Mouse (Mus musculus) layer of hippocampus, postnatal 25 days (tissue): ENCODE measurements around the gene Ocrl. TPM values are rescaled to one million over a fixed set of nuclear protein-coding genes. Genes with fewer than 3 reads are reported as not detected.
A peak's percentile ranks its signal among the peaks of the same experiment; 100 is the strongest.

Source experiments
- DNase-seq, 2 experiments: peaks; one replicate each; pipeline ENCODE4 v3.0.0; 2022; ENCODE audit warnings: mixed read lengths in 2 of 2, low spot score in 1 of 2; ENCODE audit errors: extremely low spot score in 1 of 2
- total RNA-seq, 2 experiments: library from RNA; stranded (reverse); gene quantifications; 2 replicates each; pipeline ENCODE4 v1.2.3; 2021

The Ocrl gene
- 10 to 100 TPM; 48.6 to 52.4 TPM for total RNA-seq

DNA sequence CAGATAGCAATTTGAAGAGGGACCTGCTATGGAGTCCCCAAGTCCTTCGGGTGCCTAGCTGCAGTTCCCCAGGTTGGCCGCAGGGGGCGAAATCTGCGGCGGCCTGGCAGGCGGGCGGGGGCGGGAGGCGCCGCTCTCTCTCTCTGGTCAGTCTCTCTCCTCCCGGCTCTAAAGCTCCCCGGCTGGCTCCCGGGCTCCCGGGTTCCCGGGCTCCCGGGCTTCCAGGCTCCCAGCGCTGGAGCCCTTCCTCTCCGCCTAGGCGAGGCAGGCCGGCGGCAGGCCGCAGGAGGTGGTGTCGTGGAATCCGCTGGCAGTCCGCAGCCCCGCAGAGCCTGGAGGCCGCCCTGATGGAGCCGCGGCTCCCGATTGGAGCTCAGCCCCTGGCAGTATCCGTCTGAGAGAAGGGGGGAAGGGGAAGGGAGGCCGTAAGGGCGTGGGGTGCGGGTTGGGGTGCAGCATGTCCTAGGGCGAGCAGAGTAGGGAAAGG, at the start of gene Ocrl:
Gene Ocrl (plus strand): TSS at position 82 of the 487 bp plus-strand sequence.
- DNase-seq = peak; percentile 56 to 64

DNA sequence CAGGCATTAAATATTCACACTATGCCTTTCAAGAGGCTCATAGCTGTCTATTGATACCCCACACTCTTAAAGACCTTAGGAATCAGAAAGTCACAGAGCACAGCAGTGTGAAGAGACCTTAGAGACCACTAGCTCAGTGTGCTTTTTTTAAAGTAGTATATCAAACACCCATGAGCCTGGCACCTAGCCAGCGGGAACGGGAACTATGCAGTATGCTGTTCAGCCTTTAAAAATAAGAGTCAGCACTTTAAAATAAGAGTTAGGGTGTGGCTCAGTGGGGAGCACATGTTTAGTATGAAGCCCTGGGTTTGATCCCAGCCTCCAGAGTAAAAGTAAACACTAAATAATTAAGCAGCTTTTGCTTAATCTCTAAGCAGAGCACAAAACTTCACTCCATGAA, 32.1 kb upstream of the Ocrl start:
- no peak for DNase-seq

DNA sequence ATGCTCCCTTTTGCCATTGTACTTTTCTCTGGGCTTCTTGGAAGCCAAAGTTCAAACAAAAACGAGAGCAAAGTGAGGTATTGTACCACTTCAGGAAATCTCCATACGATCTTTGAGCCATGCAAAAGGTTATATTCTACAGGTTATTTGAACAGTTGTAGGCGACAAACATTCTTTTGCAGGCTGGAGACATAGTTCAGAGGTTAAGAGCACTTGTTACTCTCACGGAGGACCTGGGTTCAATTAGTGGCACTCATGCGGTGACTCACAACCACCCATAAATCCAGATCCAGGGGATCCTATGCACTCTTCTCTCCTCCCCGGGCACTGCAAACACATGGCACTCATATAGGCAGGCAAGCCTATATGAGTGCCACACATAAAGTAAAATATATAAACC, 29.4 kb upstream of the Ocrl start:
- DNase-seq = no peak

- no peak for DNase-seq
These were observed 24.8 kb upstream of the Ocrl start for GRCm38 (mm10) chrX:47887401-47887800.

- no peak for DNase-seq
These were observed 20.8 kb upstream of the Ocrl start for GRCm38 (mm10) chrX:47891243-47891906.

GRCm38 (mm10) chrX:47891907-47892430, 20.2 kb upstream of the Ocrl start:
- DNase-seq = peak; percentile 6 to 24

GRCm38 (mm10) chrX:47892431-47893024, 19.7 kb upstream of the Ocrl start, which contains the start of gene Smarca1:
Smarca1 (minus strand) TSS chrX:47892974.
- no peak for DNase-seq

GRCm38 (mm10) chrX:47912904-47913542, 836 bp downstream of the Ocrl start:
- DNase-seq = no peak

- no peak for DNase-seq
These were observed 1.4 kb downstream of the Ocrl start for GRCm38 (mm10) chrX:47913543-47913938.

GRCm38 (mm10) chrX:47916831-47917230, 4.6 kb downstream of the Ocrl start:
- no peak for DNase-seq

- DNase-seq = no peak
These were observed 8.4 kb downstream of the Ocrl start for GRCm38 (mm10) chrX:47920541-47920940.

- DNase-seq = no peak
These were observed 15.8 kb downstream of the Ocrl start for GRCm38 (mm10) chrX:47927981-47928380.

DNA sequence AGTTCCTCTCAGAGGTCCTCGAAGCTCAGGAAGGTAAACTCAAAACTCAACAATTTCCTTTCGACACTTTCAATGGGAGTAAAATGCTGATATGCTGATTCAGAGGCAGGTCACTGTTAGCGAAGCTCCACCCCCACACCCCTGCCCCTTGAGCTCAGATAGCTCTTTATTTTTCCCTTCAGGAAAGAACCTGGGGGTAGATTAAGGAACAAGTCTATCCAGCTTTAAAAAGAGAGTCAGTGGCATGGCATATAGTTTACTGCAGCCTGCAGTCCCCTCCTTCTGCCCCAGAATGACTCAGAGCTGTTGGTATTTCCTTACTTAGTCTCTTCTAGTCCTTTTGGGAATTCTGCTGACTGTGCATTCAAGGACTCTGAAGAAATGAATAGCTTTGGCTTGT, 18.3 kb downstream of the Ocrl start:
- DNase-seq = no peak

DNA sequence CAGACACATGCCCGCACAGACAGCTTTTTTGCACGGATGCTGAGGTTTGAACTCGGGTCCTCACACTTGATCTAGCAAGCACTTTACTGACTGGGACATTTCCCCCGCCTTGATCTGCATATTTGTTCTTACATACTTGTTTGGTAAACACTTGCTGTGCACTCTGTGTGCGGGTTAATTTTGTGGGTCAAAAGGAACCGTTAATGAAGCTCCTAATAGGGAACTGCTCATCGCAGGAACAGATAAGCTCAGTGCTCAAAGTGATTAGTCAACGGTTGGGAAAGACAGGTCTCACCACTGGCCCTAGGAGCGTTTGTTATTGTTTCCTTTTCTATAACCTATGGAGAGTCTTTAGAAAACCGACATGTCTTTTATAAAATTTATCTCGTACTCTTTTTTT, 22.2 kb downstream of the Ocrl start:
- DNase-seq = no peak

DNA sequence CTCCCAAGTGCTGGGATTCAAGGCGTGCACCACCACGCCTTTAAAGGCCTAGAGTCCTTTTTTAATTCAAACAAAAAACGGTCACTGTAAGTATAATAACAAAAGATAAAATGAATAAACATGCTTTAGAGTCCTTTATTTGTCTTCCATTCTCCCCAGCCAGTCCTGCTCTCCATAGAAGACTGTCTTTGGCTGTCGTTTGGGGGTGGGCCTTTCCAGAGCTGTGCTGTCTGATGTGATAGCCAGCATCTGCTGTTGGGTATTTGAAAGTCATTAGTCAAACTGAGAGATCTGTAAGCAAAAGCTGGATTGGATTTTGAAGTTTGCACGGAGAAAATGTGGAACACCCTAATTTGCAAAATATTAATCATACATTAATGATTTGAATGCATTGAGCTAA, 24.7 kb downstream of the Ocrl start:
- DNase-seq = no peak

- peak in 1 of 2 experiments; percentile 10 for DNase-seq
These were observed 25.6 kb downstream of the Ocrl start for GRCm38 (mm10) chrX:47937740-47938139.

DNA sequence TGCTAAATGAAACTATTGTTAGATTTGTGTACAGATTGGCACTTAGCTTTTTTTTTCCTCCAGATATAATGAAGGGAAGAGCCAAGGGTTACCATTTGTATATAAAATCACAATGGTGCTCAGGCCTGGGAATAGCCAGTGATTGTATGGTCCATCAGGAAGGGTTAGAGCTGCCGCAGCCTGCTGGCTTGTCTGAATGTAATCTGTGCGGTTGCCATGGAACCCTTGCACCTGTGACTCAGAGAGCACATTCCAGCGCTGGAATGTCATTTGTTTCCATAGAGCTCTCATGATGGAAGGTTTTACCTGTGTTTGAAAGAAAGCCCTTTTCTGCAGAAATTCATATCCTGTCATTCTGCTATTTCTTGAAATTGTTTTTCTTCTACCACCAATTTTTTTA, 37.5 kb downstream of the Ocrl start:
- DNase-seq = no peak

DNA sequence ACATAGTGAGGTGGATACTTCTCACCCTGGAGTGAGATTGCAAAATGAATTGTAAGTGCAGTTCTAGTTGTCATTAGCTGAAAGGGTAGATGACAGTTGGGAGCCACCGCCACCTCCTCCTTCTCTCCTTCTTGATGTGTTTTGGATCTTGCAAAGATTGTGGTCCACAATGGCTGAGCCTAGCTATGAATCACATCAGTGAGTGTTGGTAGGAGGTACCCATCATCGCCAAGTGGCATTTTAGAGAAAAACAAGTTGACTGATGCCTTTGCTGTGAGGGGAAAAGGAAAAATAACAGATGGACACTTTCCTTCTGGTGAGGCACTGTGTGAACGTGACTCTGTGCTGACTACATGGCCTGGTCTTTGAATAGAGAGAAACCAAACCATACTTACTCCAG, 50.4 kb downstream of the Ocrl start:
- DNase-seq = no peak

- DNase-seq = no peak
These were observed 58.2 kb downstream of the Ocrl start for GRCm38 (mm10) chrX:47970371-47970770.

DNA sequence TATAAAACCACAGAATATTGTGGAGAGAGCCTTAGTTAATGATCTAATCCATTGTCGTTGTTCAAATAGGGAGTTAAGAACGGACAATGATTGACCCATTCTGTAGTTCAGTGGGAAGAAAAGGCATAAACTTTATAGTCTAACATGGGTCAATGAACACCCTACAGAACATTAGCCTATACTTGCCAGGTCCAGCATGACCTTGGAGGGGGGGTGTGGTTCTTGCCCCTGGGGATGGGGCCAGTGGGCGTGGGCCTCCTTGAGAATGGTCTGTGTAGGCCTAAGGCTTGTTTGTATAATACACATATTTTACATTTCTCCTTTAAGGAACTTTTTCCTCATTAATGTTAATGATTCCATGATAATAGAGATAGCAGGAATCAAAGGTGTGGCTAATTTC, 58.7 kb downstream of the Ocrl start:
- DNase-seq = no peak

DNA sequence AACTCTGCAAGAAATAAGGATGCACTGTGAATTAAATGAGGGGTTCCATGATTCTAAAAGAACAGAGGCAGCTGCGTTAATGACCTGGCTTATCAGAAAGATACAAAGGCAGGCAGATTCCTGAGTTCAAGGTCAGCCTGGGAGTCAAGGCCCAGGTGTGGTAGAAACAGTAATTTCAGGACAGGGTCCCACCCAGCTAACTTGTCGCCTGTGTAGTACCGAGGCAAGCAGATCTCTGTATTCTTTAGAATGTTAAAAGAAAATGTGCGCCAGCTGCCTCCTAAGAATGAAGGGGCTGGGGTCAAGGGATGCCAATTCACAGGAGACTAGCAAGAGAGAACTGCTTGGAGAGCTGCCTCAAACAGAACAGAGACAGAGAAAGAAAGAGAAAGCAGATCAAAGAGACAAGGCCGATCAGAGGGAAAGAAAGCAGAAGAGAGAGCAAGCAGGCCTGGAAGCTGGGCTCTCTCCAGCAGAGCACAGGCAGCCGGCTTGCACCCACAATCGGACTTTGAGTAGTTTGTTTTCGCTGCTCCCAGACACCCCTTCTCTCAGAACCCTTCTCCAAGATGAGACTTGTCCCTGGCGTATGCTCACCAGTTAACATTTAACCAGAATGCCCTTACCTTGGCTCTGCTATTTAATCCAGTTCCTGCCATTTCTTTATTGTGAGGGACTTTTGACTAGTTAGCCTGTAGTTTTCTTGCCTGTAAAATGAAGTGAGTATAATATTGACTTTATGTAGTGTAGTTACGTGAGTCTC, 59.4 kb downstream of the Ocrl start:
- no peak for DNase-seq
